Mouse (Mus musculus) heart, embryonic 16.5 days (tissue): ENCODE measurements at regions not wholly inside any gene's neighbourhood (a gene's known extent, or its start where the extent isn't known, plus 50 kb on each side); places are given as distances from the start of the nearest gene placed in this dataset.

Experiments
- ATAC-seq: fragments of 200-750 bp; cut with Nextera tagmentation; replicated peaks from 2 replicates; pipeline ENCODE4 v1.8.0; 2017; ENCODE audit warnings: moderate number of reproducible peaks; ENCODE audit not compliant: insufficient read depth, low FRiP score; ENCODE audit errors: extremely low read depth
- H3K27ac ChIP-seq: fragments of 300-500 bp; sonication (generic); 2 replicates; pipeline ENCODE4 v1.5.1; 2014; ENCODE audit warnings: mild to moderate bottlenecking, low read length, control low read depth, moderate library complexity
- H3K27me3 ChIP-seq: fragments of 300-500 bp; sonication (generic); 2 replicates; pipeline ENCODE4 v1.6.1; 2014; ENCODE audit warnings: low read length, mixed read lengths; ENCODE audit not compliant: control insufficient read depth, insufficient read depth
- H3K36me3 ChIP-seq: fragments of 300-500 bp; sonication (generic); 2 replicates; pipeline ENCODE4 v1.6.1; 2014; ENCODE audit not compliant: control insufficient read depth, insufficient read depth
- H3K4me1 ChIP-seq: fragments of 300-500 bp; sonication (generic); 2 replicates; pipeline ENCODE4 v1.6.1; 2014; ENCODE audit warnings: low read length, mixed read lengths; ENCODE audit not compliant: control insufficient read depth, insufficient read depth
- H3K4me2 ChIP-seq: fragments of 300-500 bp; sonication (generic); 2 replicates; pipeline ENCODE4 v1.6.1; 2014; ENCODE audit warnings: low read depth, mild to moderate bottlenecking, control low read depth, low read length
- H3K4me3 ChIP-seq: fragments of 300-500 bp; sonication (generic); 2 replicates; pipeline ENCODE4 v1.5.1; 2014; ENCODE audit warnings: mild to moderate bottlenecking, control low read depth, low read length
- H3K9ac ChIP-seq: fragments of 300-500 bp; sonication (generic); 2 replicates; pipeline ENCODE4 v1.6.1; 2014; ENCODE audit warnings: low read length, control low read depth
- H3K9me3 ChIP-seq: fragments of 300-500 bp; sonication (generic); replicated peaks from 2 replicates; pipeline ENCODE4 v1.6.1; 2016; ENCODE audit warnings: low read length; ENCODE audit not compliant: control insufficient read depth
- WGBS: fragments of 180-500 bp; shearing (Covaris S2); extraction: QIAGEN DNeasy Blood & Tissue Kit; methylation state at CpG from one replicate; pipeline ENCODE4 v1.1.7; 2014; 5-methylcytosine and 5-hydroxymethylcytosine counted together

GRCm38 (mm10) chr9:41517787-41518186 lies 356.3 kb upstream of the Ubash3b start:
- Histone ChIP-seq H3K27me3 (no peaks in the 10 kb centered on the region), H3K9me3 (no peaks in the 10 kb centered on the region), H3K4me3 (no peak overlapping the region), H3K36me3 (no peaks in the 10 kb centered on the region), H3K4me2 (no peak overlapping the region), H3K4me1 (peaks cover 8% of the 10 kb centered on the region; the same call in 1 of the 2 replicates), H3K27ac (no peak overlapping the region), H3K9ac (no peak overlapping the region)
- WGBS: 88% methylated on average over 2 of the region's 2 CpGs
- no peak for ATAC-seq

- Histone ChIP-seq H3K36me3 (no peaks in the 10 kb centered on the region), H3K9me3 (no peaks in the 10 kb centered on the region), H3K4me3 (no peak overlapping the region), H3K4me2 (no peak overlapping the region), H3K9ac (no peak overlapping the region), H3K4me1 (peaks cover 8% of the 10 kb centered on the region; the same call in 1 of the 2 replicates), H3K27me3 (no peaks in the 10 kb centered on the region), H3K27ac (no peak overlapping the region)
- 55% methylated on average over 2 of the region's 2 CpGs for WGBS
- no peak for ATAC-seq
Observed at GRCm38 (mm10) chr9:41517053-41517696, 355.7 kb upstream of the Ubash3b start.

- Histone ChIP-seq H3K9me3 (no peaks in the 10 kb centered on the region), H3K27me3 (no peaks in the 10 kb centered on the region), H3K4me2 (no peak overlapping the region), H3K4me3 (no peak overlapping the region), H3K27ac (no peak overlapping the region), H3K36me3 (no peaks in the 10 kb centered on the region), H3K9ac (no peak overlapping the region), H3K4me1 (peaks cover 4% of the 10 kb centered on the region; the same call in 1 of the 2 replicates)
- ATAC-seq: no peak
Observed at GRCm38 (mm10) chr9:41515192-41515591, 353.7 kb upstream of the Ubash3b start.

GRCm38 (mm10) chr9:41513701-41514100 lies 352.2 kb upstream of the Ubash3b start:
- H3K27ac ChIP-seq: no peak overlapping the region
- no peaks in the 10 kb centered on the region for H3K9me3 ChIP-seq
- H3K36me3 ChIP-seq: no peaks in the 10 kb centered on the region
- ATAC-seq: no peak
- H3K9ac ChIP-seq: no peak overlapping the region
- H3K4me3 ChIP-seq: no peak overlapping the region
- H3K27me3 ChIP-seq: no peaks in the 10 kb centered on the region
- H3K4me1 ChIP-seq: peaks cover 6% of the 10 kb centered on the region; the same call in 1 of the 2 replicates
- H3K4me2 ChIP-seq: no peak overlapping the region
- 28% methylated on average over 1 of the region's 1 CpGs for WGBS

- H3K4me3 ChIP-seq: no peak overlapping the region
- H3K4me1 ChIP-seq: peaks cover 2% of the 10 kb centered on the region; the same call in 1 of the 2 replicates
- WGBS: 39% methylated on average over 2 of the region's 2 CpGs
- H3K9me3 ChIP-seq: 0 out of 2 replicates have a peak, but pooled peaks cover 2% of the 10 kb centered on the region
- no peaks in the 10 kb centered on the region for H3K36me3 ChIP-seq
- H3K4me2 ChIP-seq: no peak overlapping the region
- no peak for ATAC-seq
- no peak overlapping the region for H3K27ac ChIP-seq
- no peak overlapping the region for H3K9ac ChIP-seq
- H3K27me3 ChIP-seq: no peaks in the 10 kb centered on the region
Observed at GRCm38 (mm10) chr9:41509597-41509996, 348.1 kb upstream of the Ubash3b start.

GRCm38 (mm10) chr9:41508746-41509145 lies 347.2 kb upstream of the Ubash3b start:
- no peaks in the 10 kb centered on the region for H3K36me3 ChIP-seq
- H3K9me3 ChIP-seq: 0 out of 2 replicates have a peak, but pooled peaks cover 2% of the 10 kb centered on the region
- no peak overlapping the region for H3K4me2 ChIP-seq
- no peak for ATAC-seq
- H3K4me1 ChIP-seq: peaks cover 2% of the 10 kb centered on the region; the same call in 1 of the 2 replicates
- no peak overlapping the region for H3K27ac ChIP-seq
- 94% methylated on average over 5 of the region's 5 CpGs for WGBS
- no peak overlapping the region for H3K9ac ChIP-seq
- H3K4me3 ChIP-seq: no peak overlapping the region
- H3K27me3 ChIP-seq: no peaks in the 10 kb centered on the region

- no peak for ATAC-seq
- H3K9ac ChIP-seq: no peak overlapping the region
Observed at GRCm38 (mm10) chr9:41498326-41498725, 336.8 kb upstream of the Ubash3b start.

GRCm38 (mm10) chr9:41490112-41490511 lies 328.6 kb upstream of the Ubash3b start:
- no peak for ATAC-seq
- WGBS: 85% methylated on average over 3 of the region's 3 CpGs

More at GRCm38 (mm10) chr9:41498326-41498725, 336.8 kb upstream of the Ubash3b start:
- H3K4me2 ChIP-seq: no peak overlapping the region
- no peak overlapping the region for H3K27ac ChIP-seq
- H3K36me3 ChIP-seq: no peaks in the 10 kb centered on the region
- no peaks in the 10 kb centered on the region for H3K9me3 ChIP-seq
- no peaks in the 10 kb centered on the region for H3K4me1 ChIP-seq
- WGBS: 83% methylated on average over 5 of the region's 5 CpGs
- no peaks in the 10 kb centered on the region for H3K27me3 ChIP-seq
- H3K4me3 ChIP-seq: no peak overlapping the region

GRCm38 (mm10) chr9:41488046-41488445 lies 326.5 kb upstream of the Ubash3b start:
- no peak overlapping the region for H3K9ac ChIP-seq
- H3K4me1 ChIP-seq: no peaks in the 10 kb centered on the region
- no peak overlapping the region for H3K4me2 ChIP-seq
- no peak overlapping the region for H3K4me3 ChIP-seq
- no peaks in the 10 kb centered on the region for H3K27me3 ChIP-seq
- 50% methylated on average over 2 of the region's 2 CpGs for WGBS
- H3K9me3 ChIP-seq: no peaks in the 10 kb centered on the region
- ATAC-seq: no peak
- H3K27ac ChIP-seq: no peak overlapping the region
- no peaks in the 10 kb centered on the region for H3K36me3 ChIP-seq

More at GRCm38 (mm10) chr9:41490112-41490511, 328.6 kb upstream of the Ubash3b start:
- Histone ChIP-seq H3K4me1 (no peaks in the 10 kb centered on the region), H3K4me2 (no peak overlapping the region), H3K9me3 (no peaks in the 10 kb centered on the region), H3K36me3 (no peaks in the 10 kb centered on the region), H3K27ac (no peak overlapping the region), H3K9ac (no peak overlapping the region), H3K4me3 (no peak overlapping the region), H3K27me3 (no peaks in the 10 kb centered on the region)
